Mouse (Mus musculus) right cerebral cortex, postnatal 25 days (tissue): ENCODE results near the gene Zbtb38.

Experiments
- DNase-seq: peaks from one replicate; pipeline ENCODE4 v3.0.0; 2022

The Zbtb38 gene

GRCm38 (mm10) chr9:96636423-96637156 lies 116.0 kb downstream of the Zbtb38 start:
- DNase-seq = no peak

DNA sequence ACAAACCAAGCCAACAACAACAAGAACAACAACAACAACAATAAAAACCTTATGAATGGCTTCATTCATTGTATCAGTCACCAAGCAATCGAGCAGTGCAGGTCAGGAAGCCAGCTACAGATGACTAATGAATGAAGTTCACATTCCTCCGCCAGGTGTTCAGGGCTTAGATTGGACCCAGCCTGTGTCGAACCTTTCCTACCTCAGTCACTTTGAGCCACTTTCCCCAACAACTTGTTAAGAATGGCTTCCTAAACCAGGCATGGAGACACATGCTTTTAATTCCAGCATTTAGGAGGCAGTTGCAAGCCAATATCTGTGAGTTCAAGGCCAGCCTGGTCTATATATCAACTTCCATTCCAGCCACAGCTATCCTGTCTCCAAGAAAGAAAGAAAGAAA lies 116.7 kb downstream of the Zbtb38 start:
- no peak for DNase-seq

- DNase-seq = no peak
Observed at GRCm38 (mm10) chr9:96635176-96635575, 117.5 kb downstream of the Zbtb38 start.

GRCm38 (mm10) chr9:96633771-96634170 lies 118.9 kb downstream of the Zbtb38 start:
- no peak for DNase-seq
